Mouse (Mus musculus) lung, embryonic 16.5 days (tissue): ENCODE measurements around the gene Stard3. TPM values are rescaled to one million over a fixed set of nuclear protein-coding genes. Genes with fewer than 3 reads are reported as not detected.

ENCODE experiments used
- ATAC-seq: fragments of 200-750 bp; cut with Nextera tagmentation; 2 replicates; pipeline ENCODE4 v1.8.0; 2017; ENCODE audit warnings: low read depth, mild to moderate bottlenecking, moderate library complexity
- H3K27ac ChIP-seq: fragments of 300-500 bp; sonication (generic); 2 replicates; pipeline ENCODE4 v1.5.1; 2014; ENCODE audit warnings: mild to moderate bottlenecking, control low read depth, low read length
- H3K27me3 ChIP-seq: fragments of 300-500 bp; sonication (generic); 2 replicates; pipeline ENCODE4 v1.6.1; 2014; ENCODE audit warnings: low read depth, low read length, mixed read lengths; ENCODE audit not compliant: control insufficient read depth, insufficient read depth
- H3K36me3 ChIP-seq: fragments of 300-500 bp; sonication (generic); 2 replicates; pipeline ENCODE4 v1.6.1; 2014; ENCODE audit warnings: low read length; ENCODE audit not compliant: control insufficient read depth, insufficient read depth
- H3K4me1 ChIP-seq: fragments of 300-500 bp; sonication (generic); replicated peaks from 2 replicates; pipeline ENCODE4 v1.6.1; 2014; ENCODE audit warnings: low read length, mixed read lengths; ENCODE audit not compliant: control insufficient read depth, insufficient read depth
- H3K4me2 ChIP-seq: fragments of 300-500 bp; sonication (generic); 2 replicates; pipeline ENCODE4 v1.6.1; 2014; ENCODE audit warnings: low read depth, low read length, control low read depth
- H3K4me3 ChIP-seq: fragments of 300-500 bp; sonication (generic); 2 replicates; pipeline ENCODE4 v1.5.1; 2014; ENCODE audit warnings: mild to moderate bottlenecking, low read length, control low read depth
- H3K9ac ChIP-seq: fragments of 300-500 bp; sonication (generic); 2 replicates; pipeline ENCODE4 v1.6.1; 2014; ENCODE audit warnings: low read length, control low read depth
- H3K9me3 ChIP-seq: fragments of 300-500 bp; sonication (generic); 2 replicates; pipeline ENCODE4 v1.6.1; 2016; ENCODE audit warnings: low read length; ENCODE audit not compliant: control insufficient read depth
- WGBS: fragments of 180-500 bp; shearing (Covaris S2); extraction: QIAGEN DNeasy Blood & Tissue Kit; methylation state at CpG from one replicate; pipeline ENCODE4 v1.1.7; 2014; 5-methylcytosine and 5-hydroxymethylcytosine counted together
- polyA plus RNA-seq: library from polyadenylated mRNA; unstranded; fragments of >200 nt; fragmentation: Nextera tagmentation; extraction: Ambion mirVana; gene quantifications from 2 replicates; pipeline ENCODE4 v1.2.1, GENCODE M21; 2015

Stard3 gene
- polyA plus RNA-seq, 1 experiment from 2014 or later, result 55.9 TPM

DNA sequence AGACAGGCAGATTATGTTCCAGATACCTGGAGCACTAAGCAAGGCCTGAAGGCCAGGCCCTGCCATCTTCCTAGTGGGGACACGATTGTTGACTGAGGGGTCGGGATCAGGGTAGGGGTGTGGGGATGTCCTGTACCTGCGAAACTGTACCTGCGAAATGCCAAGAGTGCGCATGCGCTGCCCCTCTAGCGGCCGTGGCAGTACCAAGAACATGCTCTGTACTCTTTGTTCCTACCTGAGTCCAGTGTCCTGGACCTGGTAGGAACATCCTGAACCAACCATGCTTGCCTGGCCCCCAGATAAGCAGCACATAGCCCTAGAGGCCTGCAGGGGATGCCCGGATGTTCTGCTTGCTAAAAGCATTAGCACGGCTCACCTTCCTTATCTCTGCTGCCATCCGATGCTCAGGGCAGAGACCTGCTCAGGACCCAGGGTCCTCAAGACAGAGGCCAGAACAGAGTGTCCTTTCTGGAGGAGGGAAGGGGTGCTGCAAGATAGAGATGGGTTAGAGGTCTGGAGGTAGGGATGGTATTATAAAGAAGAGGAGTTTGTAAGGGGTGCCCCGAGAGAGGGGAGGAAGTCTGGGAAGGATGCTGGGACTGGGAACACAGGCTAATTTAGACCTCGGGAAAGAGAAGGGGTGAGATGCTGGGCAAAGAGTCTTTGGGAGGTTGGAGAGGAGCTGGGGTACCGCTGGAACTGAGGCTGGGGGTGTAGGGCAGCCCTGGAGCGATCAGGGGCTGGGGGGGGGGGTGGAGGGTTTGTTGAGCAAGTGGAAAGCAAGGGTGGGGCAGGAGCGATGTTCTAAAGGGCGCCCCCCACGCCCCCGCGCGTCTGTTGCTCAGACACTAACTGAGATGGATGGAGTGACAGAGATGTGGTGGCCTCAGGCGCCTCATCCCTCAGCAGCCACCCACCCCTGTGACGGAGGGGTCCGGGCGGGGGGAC, 27.7 kb downstream of the Stard3 start, which contains the start of gene Pnmt:
Gene Pnmt, plus strand, starts transcription at position 813 of the 948 bp plus-strand sequence.
- Histone ChIP-seq H3K4me1 (peaks cover 12% of the 10 kb centered on the region), H3K36me3 (no peaks in the 10 kb centered on the region), H3K4me3 (no peak within 1 kb of the TSS), H3K9me3 (no peaks in the 10 kb centered on the region), H3K9ac (peak within 1 kb of the TSS; percentile 24; the same call in 1 of the 2 replicates), H3K27ac (no peak within 1 kb of the TSS), H3K4me2 (0 out of 2 replicates have a peak within 1 kb of the TSS, but pooled peaks have one; percentile 3), H3K27me3 (peaks cover 31% of the 10 kb centered on the region)
- 40% methylated on average over 25 of the region's 25 CpGs for WGBS
- no peak for ATAC-seq

GRCm38 (mm10) chr11:98386596-98386995, 28.4 kb downstream of the Stard3 start:
- Histone ChIP-seq H3K27ac (no peak overlapping the region), H3K27me3 (peaks cover 31% of the 10 kb centered on the region), H3K4me3 (no peak overlapping the region), H3K9me3 (no peaks in the 10 kb centered on the region), H3K4me1 (peaks cover 15% of the 10 kb centered on the region), H3K9ac (peak overlapping the region; percentile 24; the same call in 1 of the 2 replicates), H3K4me2 (0 out of 2 replicates have a peak overlapping the region, but pooled peaks have one; percentile 3), H3K36me3 (no peaks in the 10 kb centered on the region)
- WGBS, result 9% methylated on average over 24 of the region's 24 CpGs
- ATAC-seq, result no peak

DNA sequence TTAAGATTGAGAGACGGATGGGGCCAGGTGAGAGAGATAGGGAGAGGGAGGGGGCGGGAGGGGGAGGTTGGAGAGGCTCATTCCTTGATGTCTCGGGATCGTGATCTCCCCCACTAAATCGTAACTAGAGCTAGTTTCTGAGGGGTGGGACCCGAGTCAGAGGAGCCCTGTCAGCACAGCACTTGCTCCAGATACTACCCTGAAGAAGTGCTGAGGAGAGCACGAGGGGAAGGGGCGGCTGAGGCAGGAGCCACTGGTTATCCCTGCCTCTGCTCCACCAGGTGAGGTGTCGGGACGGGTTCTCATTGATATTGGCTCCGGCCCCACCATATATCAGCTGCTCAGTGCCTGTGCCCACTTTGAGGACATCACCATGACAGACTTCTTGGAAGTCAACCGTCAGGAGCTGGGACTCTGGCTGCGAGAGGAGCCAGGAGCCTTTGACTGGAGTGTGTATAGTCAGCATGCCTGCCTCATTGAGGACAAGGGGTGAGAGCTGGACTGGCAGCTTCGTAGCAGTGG, 28.9 kb downstream of the Stard3 start:
- Histone ChIP-seq H3K4me3 (no peak overlapping the region), H3K9ac (no peak overlapping the region; the same call in 1 of the 2 replicates), H3K9me3 (no peaks in the 10 kb centered on the region), H3K27me3 (peaks cover 31% of the 10 kb centered on the region), H3K36me3 (no peaks in the 10 kb centered on the region), H3K4me1 (peaks cover 20% of the 10 kb centered on the region), H3K4me2 (no peak overlapping the region), H3K27ac (no peak overlapping the region)
- ATAC-seq, result no peak
- WGBS, result 41% methylated on average over 14 of the region's 14 CpGs

- H3K4me3 ChIP-seq, result no peak overlapping the region
- H3K27ac ChIP-seq, result no peak overlapping the region
- 62% methylated on average over 10 of the region's 10 CpGs for WGBS
- no peak overlapping the region for H3K9ac ChIP-seq
- peaks cover 31% of the 10 kb centered on the region for H3K27me3 ChIP-seq
- ATAC-seq, result peak; percentile 29
- H3K4me1 ChIP-seq, result peaks cover 30% of the 10 kb centered on the region
- H3K36me3 ChIP-seq, result no peaks in the 10 kb centered on the region
- no peaks in the 10 kb centered on the region for H3K9me3 ChIP-seq
- no peak overlapping the region for H3K4me2 ChIP-seq
Observed at GRCm38 (mm10) chr11:98388282-98388681, 30.1 kb downstream of the Stard3 start.

- Histone ChIP-seq H3K36me3 (no peaks in the 10 kb centered on the region), H3K4me1 (peaks cover 39% of the 10 kb centered on the region), H3K9me3 (no peaks in the 10 kb centered on the region), H3K9ac (no peak overlapping the region), H3K27me3 (peaks cover 31% of the 10 kb centered on the region), H3K4me3 (no peak overlapping the region), H3K27ac (no peak overlapping the region), H3K4me2 (no peak overlapping the region)
- ATAC-seq, result peak; percentile 15; the same call in 1 of the 2 replicates
- 28% methylated on average over 9 of the region's 9 CpGs for WGBS
Observed at GRCm38 (mm10) chr11:98389221-98389780, 31.1 kb downstream of the Stard3 start.

- Histone ChIP-seq H3K4me2 (no peak overlapping the region), H3K4me1 (peaks cover 47% of the 10 kb centered on the region), H3K27ac (no peak overlapping the region), H3K4me3 (no peak overlapping the region), H3K36me3 (no peaks in the 10 kb centered on the region), H3K9me3 (no peaks in the 10 kb centered on the region), H3K27me3 (peaks cover 26% of the 10 kb centered on the region), H3K9ac (no peak overlapping the region)
- ATAC-seq, result no peak
- 76% methylated on average over 12 of the region's 12 CpGs for WGBS
Observed at GRCm38 (mm10) chr11:98390141-98390540, 32.0 kb downstream of the Stard3 start.

DNA sequence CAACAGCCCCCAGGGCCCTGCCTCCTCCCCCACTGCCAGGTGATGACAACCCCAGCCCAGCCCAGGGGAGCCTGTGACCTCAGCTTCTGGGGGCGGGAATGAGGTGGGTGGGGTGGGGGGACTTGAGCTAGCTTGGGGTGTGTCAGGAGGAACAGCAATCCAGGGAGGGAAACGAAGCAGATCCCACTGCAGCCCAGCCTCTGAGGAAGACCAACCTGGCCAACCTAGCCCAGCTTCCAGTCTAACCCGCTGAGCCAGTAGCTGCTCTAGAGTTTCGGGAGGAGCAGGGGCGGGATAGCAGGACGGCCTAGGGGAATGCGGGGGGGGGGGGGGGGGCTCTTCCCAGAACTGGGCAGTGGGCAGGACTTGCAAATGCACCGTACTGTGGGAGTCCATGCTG, 33.9 kb downstream of the Stard3 start:
- Histone ChIP-seq H3K4me1 (peaks cover 45% of the 10 kb centered on the region), H3K27ac (peak overlapping the region; percentile 90), H3K4me2 (no peak overlapping the region), H3K36me3 (no peaks in the 10 kb centered on the region), H3K27me3 (peaks cover 9% of the 10 kb centered on the region), H3K9ac (0 out of 2 replicates have a peak overlapping the region, but pooled peaks have one; percentile 26), H3K4me3 (no peak overlapping the region), H3K9me3 (no peaks in the 10 kb centered on the region)
- peak; percentile 34 for ATAC-seq
- WGBS, result 17% methylated on average over 7 of the region's 8 CpGs

- no peak for ATAC-seq
- Histone ChIP-seq H3K4me2 (peak overlapping the region; percentile 4; the same call in 1 of the 2 replicates), H3K4me1 (peaks cover 45% of the 10 kb centered on the region), H3K27me3 (peaks cover 3% of the 10 kb centered on the region; the same call in 1 of the 2 replicates), H3K4me3 (no peak overlapping the region), H3K9me3 (no peaks in the 10 kb centered on the region), H3K27ac (peak overlapping the region; percentile 90), H3K36me3 (no peaks in the 10 kb centered on the region), H3K9ac (peak overlapping the region; percentile 10; the same call in 1 of the 2 replicates)
- 40% methylated on average over 4 of the region's 4 CpGs for WGBS
Observed at GRCm38 (mm10) chr11:98392645-98393044, 34.5 kb downstream of the Stard3 start.

DNA sequence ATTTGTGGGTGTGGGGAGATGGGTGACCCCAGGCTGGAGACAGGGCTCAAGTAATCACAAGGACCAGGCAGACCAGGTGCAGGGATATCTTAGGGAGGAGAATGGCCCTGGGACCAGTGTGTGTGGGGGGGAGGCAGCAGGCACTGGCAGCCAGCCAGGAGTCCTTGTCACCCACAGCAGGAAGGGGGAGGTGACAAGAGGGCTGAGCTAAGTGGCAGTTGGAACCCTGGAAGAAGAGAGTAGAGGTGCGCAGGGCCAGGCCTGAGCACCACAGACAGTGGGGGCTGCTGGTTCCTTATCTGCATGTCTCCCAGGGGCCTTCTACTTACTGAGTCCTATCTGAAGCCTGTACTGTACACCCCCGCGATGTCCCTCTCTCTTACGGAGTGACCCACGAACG, 35.1 kb downstream of the Stard3 start:
- Histone ChIP-seq H3K27me3 (no peaks in the 10 kb centered on the region), H3K27ac (peak overlapping the region; percentile 90), H3K4me1 (peaks cover 45% of the 10 kb centered on the region), H3K4me2 (no peak overlapping the region), H3K36me3 (no peaks in the 10 kb centered on the region), H3K9ac (0 out of 2 replicates have a peak overlapping the region, but pooled peaks have one; percentile 44), H3K4me3 (no peak overlapping the region), H3K9me3 (no peaks in the 10 kb centered on the region)
- ATAC-seq, result peak; percentile 63
- WGBS, result 42% methylated on average over 6 of the region's 6 CpGs
